14 mouse cellular contexts compared by ENCODE assay signal in the genomic region with DNA sequence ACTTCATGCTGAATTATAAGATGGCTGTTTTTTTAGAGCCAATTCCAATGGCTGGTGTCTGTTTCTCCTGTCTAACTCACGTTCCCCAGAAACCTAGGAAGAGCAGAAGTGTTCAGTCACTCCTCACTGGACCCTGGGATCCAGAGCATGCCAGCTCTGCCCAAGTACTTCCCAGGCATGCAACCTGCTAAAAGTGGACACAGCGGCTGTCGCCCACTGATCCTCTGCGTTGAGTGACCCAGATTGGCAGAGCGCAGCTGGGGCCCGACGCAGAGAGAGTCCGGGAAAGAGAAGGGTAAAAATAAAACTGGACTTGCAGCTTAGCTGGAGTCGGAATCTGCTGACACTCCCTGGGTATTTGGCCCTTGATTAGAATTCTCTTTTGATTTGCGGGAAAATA. TPM values are rescaled to one million over a fixed set of nuclear protein-coding genes. Genes with fewer than 3 reads are reported as not detected.
DNase-seq lines count a peak whose midpoint lies in the region; ATAC-seq and TF ChIP-seq lines count a peak whose summit lies in the region.
"Had no signal": no experiment of that assay in that cellular context is flagged by ENCODE, and none has a peak within 500 bp of the region (broad histone marks: within the 10 kb centered on the region; RNA-seq: fewer than 3 reads in every experiment).

No protein-coding gene starts in this region.

- H3K9me3 ChIP-seq in intestine, embryonic 16.5 days (ENCODE audit: control insufficient read depth, low read length) = no peaks in the 10 kb centered on the region
- H3K9me3 ChIP-seq: hindbrain, embryonic 15.5 days; lung, embryonic 15.5 days; megakaryocyte, embryonic 14.5 days had no signal

- WGBS in intestine, embryonic 16.5 days = 91% methylated on average over 10 of the region's 10 CpGs

- H3K79me2 ChIP-seq in myocyte (ENCODE audit: control insufficient read depth, insufficient read depth) = no peaks in the 10 kb centered on the region

- H3K36me3 ChIP-seq in myocyte (ENCODE audit: control insufficient read depth, insufficient read depth) = no peaks in the 10 kb centered on the region
- H3K36me3 ChIP-seq in intestine, embryonic 16.5 days (ENCODE audit: control insufficient read depth, insufficient read depth, low read length) = no peaks in the 10 kb centered on the region
- H3K36me3 ChIP-seq: hindbrain, embryonic 15.5 days; lung, embryonic 15.5 days had no signal

- peaks cover 1% of the 10 kb centered on the region for H3K27me3 ChIP-seq in myocyte (ENCODE audit: control insufficient read depth, insufficient read depth, insufficient read length)
- no peaks in the 10 kb centered on the region for H3K27me3 ChIP-seq in intestine, embryonic 16.5 days (replicated peaks; ENCODE audit: control insufficient read depth, insufficient read depth, low read length)
- H3K27me3 ChIP-seq: hindbrain, embryonic 15.5 days; lung, embryonic 15.5 days; megakaryocyte, embryonic 14.5 days had no signal

- H3K9ac ChIP-seq in intestine, embryonic 16.5 days (ENCODE audit: low read depth, low read length) = no peak overlapping the region
- H3K9ac ChIP-seq: hindbrain, embryonic 15.5 days; lung, embryonic 15.5 days had no signal

- DNase-seq in cerebellum, adult 9-11 months = peak; percentile 36
- DNase-seq in cerebellum, adult 9-10 months = no peak
- peak; percentile 43 for DNase-seq in retina, adult 2 months (ENCODE audit: low read depth, low spot score)
- no peak for DNase-seq in retina, embryonic 14.5 days (ENCODE audit: low spot score)
- DNase-seq in gastrocnemius, postnatal 10 days = peak; percentile 29
- DNase-seq in kidney, adult 9 months = no peak
- DNase-seq: kidney, adult 11 months; kidney, postnatal 36 days; thymus, adult 18-20 months had no signal

- no peak for ATAC-seq in intestine, embryonic 16.5 days

- H3K4me3 ChIP-seq in myocyte = no peak overlapping the region
- H3K4me3 ChIP-seq in intestine, embryonic 16.5 days (ENCODE audit: low read length) = no peak overlapping the region
- H3K4me3 ChIP-seq: hindbrain, embryonic 15.5 days; lung, embryonic 15.5 days; megakaryocyte, embryonic 14.5 days had no signal

- H3K27ac ChIP-seq in intestine, embryonic 16.5 days (ENCODE audit: low read length) = no peak overlapping the region
- H3K27ac ChIP-seq: hindbrain, embryonic 15.5 days; lung, embryonic 15.5 days had no signal

- no peak for TF ChIP-seq POLR2A in myocyte (IDR thresholded peaks at IDR 0.05; ENCODE audit: insufficient read length, low read depth)

- no peak overlapping the region for H3ac ChIP-seq in myocyte (ENCODE audit: control insufficient read depth, insufficient read length)

- H3K4me1 ChIP-seq in intestine, embryonic 16.5 days (ENCODE audit: control insufficient read depth, insufficient read depth, low read length) = no peaks in the 10 kb centered on the region
- H3K4me1 ChIP-seq: lung, embryonic 15.5 days; megakaryocyte, embryonic 14.5 days had no signal

- peak overlapping the region; percentile 24 for H3K4me2 ChIP-seq in myocyte (ENCODE audit: low read depth)
- H3K4me2 ChIP-seq in intestine, embryonic 16.5 days (ENCODE audit: low read depth, low read length) = no peak overlapping the region
- H3K4me2 ChIP-seq: hindbrain, embryonic 15.5 days; lung, embryonic 15.5 days had no signal

TF ChIP-seq in myocyte, 11 proteins besides CTCF, POLR2A, EP300 and RAD21:
- TF ChIP-seq MYOD1 (IDR thresholded peaks at IDR 0.05; ENCODE audit: control insufficient read depth in 1 of 3, insufficient read length in 2 of 3, low read depth in 2 of 3) = peak; percentile 73 to 97 (median 94)
- TF ChIP-seq POLR2AphosphoS2 (IDR thresholded peaks at IDR 0.05; ENCODE audit: insufficient read length, low read depth) = no peak
- TF ChIP-seq MYOG (IDR thresholded peaks at IDR 0.05; ENCODE audit: control insufficient read depth in 1 of 3, insufficient read depth in 1 of 3, insufficient read length in 2 of 3, low read depth in 2 of 3) = peak in 2 of 3 experiments; percentile 89 to 92
- no peak for TF ChIP-seq USF1 (IDR thresholded peaks at IDR 0.05; ENCODE audit: low read depth)
- TF ChIP-seq TCF12 (IDR thresholded peaks at IDR 0.05; ENCODE audit: insufficient read depth, poor library complexity, severe bottlenecking) = peak; percentile 46
- peak; percentile 72 for TF ChIP-seq TCF3 (IDR thresholded peaks at IDR 0.05; ENCODE audit: insufficient read length, low read depth)

RNA-seq across cellular contexts. Expression of a gene that starts 15.1 kb away (rescaled TPM):
- 100 to 1,000 TPM; 166 to 172 TPM for total RNA-seq in gastrocnemius, postnatal 10 days (2021)
- polyA plus RNA-seq in myocyte (2012; fragmentation: generic; extraction: Trizol) = 0.79 TPM
- polyA plus RNA-seq in intestine, embryonic 16.5 days (2015; fragmentation: Nextera tagmentation; extraction: Ambion mirVana) = 7.5 and 8.5 TPM in 2 replicates

Comparison
In these comparisons a context has a peak if more than half of its experiments do, and no peak if none do; other contexts are left out.
1. DNase-seq: peak in cerebellum, adult 9-11 months (single experiment), retina, adult 2 months (single experiment) and gastrocnemius, postnatal 10 days (single experiment); none in cerebellum, adult 9-10 months (single experiment), retina, embryonic 14.5 days (single experiment) and kidney, adult 9 months (single experiment).